Mouse (Mus musculus): ENCODE results near the gene Nell1. TPM values are rescaled to one million over a fixed set of nuclear protein-coding genes. Genes with fewer than 3 reads are reported as not detected.

Nell1 gene
- polyA plus RNA-seq, 1 experiment from 2014 or later: 14.6 TPM

DNA sequence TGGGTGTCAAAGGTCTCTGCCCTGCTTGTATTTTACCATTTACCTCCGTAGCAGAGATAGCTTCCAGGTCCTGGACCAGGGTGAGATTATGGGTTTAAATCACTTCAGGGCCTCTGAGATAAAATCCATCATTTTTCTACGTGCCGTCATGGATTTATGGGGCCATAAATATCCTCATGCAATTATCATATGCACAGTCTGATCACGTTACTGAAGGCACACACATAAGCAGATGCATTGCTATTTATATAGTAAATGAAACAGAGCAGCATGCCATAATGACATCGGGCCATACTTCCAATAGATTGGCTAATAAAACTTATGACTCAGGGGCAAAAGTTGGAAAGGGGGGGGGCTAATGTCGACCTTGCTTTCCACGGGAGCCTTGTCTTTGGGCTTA is 19.8 kb upstream of the Nell1 start:
- H3K27me3 ChIP-seq (ENCODE audit: control insufficient read depth, insufficient read depth, low read length): no peaks in the 10 kb centered on the region
- H3K9me3 ChIP-seq (ENCODE audit: control insufficient read depth, low read length): no peaks in the 10 kb centered on the region
- no peak overlapping the region for H3K4me2 ChIP-seq (replicated peaks; ENCODE audit: low read depth, low read length)
- no peak overlapping the region for H3K9ac ChIP-seq (ENCODE audit: low read depth, low read length)
- H3K4me1 ChIP-seq (ENCODE audit: control insufficient read depth, insufficient read depth, low read length): no peaks in the 10 kb centered on the region
- ATAC-seq (ENCODE audit: low FRiP score, low TSS enrichment): no peak
- 21% methylated on average over 7 of the region's 7 CpGs for WGBS
- H3K36me3 ChIP-seq (ENCODE audit: control insufficient read depth, insufficient read depth, low read length): no peaks in the 10 kb centered on the region
- no peak overlapping the region for H3K4me3 ChIP-seq (ENCODE audit: low read length)
- no peak overlapping the region for H3K27ac ChIP-seq (ENCODE audit: low read depth, low read length)

DNA sequence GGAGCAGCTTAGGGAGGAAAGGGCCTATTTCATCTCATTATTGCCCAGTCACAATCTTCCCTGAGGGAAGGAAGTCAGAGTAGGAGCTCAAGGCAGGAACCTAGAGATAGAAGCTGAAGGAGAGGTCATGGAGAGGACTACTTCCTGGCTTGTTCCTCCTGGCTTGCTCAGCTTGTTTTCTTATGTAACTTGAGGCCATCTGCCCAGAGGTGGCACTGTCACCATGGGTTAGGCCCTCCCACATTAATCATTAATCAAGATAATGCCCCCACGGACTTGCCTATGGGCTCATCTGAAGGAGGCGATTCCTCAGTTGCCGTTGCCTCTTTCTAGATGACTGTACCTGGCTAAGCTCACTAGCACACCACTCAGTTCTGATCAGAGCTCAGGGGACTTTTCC is 17.5 kb upstream of the Nell1 start:
- WGBS: 19% methylated on average over 3 of the region's 3 CpGs

DNA sequence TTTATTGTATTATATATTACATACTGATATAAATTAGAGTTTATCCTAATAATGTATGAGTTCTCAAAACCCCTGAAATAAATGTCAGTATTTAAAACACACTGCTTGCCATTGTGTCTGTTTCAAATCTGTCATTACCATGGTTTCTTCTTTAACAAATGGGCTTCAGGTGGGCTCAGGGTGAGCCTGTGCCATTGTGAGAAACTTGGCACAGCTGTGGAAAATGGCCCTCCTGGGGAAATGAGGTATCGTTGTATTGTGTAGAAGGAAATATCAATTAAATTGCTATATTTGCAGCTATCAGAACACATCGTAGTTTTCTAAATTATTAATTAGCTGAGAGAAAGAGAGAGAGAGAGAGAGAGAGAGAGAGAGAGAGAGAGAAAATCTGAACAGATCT is 10.9 kb upstream of the Nell1 start:
- Histone ChIP-seq H3K4me1 (ENCODE audit: control insufficient read depth, insufficient read depth, low read length) (no peaks in the 10 kb centered on the region), H3K4me3 (ENCODE audit: low read length) (no peak overlapping the region), H3K27me3 (ENCODE audit: control insufficient read depth, insufficient read depth, low read length) (no peaks in the 10 kb centered on the region), H3K9ac (ENCODE audit: low read depth, low read length) (no peak overlapping the region), H3K4me2 (replicated peaks; ENCODE audit: low read depth, low read length) (no peak overlapping the region), H3K9me3 (ENCODE audit: control insufficient read depth, low read length) (no peaks in the 10 kb centered on the region), H3K36me3 (ENCODE audit: control insufficient read depth, insufficient read depth, low read length) (no peaks in the 10 kb centered on the region), H3K27ac (ENCODE audit: low read depth, low read length) (no peak overlapping the region)
- WGBS: 90% methylated on average over 2 of the region's 2 CpGs
- ATAC-seq (ENCODE audit: low FRiP score, low TSS enrichment): no peak

More for the DNA sequence above, 17.5 kb upstream of the Nell1 start:
- ATAC-seq (ENCODE audit: low FRiP score, low TSS enrichment): peak; percentile 56; the same call in 1 of the 2 replicates
- Histone ChIP-seq H3K36me3 (ENCODE audit: control insufficient read depth, insufficient read depth, low read length) (no peaks in the 10 kb centered on the region), H3K4me3 (ENCODE audit: low read length) (no peak overlapping the region), H3K9me3 (ENCODE audit: control insufficient read depth, low read length) (no peaks in the 10 kb centered on the region), H3K27me3 (ENCODE audit: control insufficient read depth, insufficient read depth, low read length) (no peaks in the 10 kb centered on the region), H3K4me2 (replicated peaks; ENCODE audit: low read depth, low read length) (no peak overlapping the region), H3K9ac (ENCODE audit: low read depth, low read length) (no peak overlapping the region), H3K27ac (ENCODE audit: low read depth, low read length) (no peak overlapping the region), H3K4me1 (ENCODE audit: control insufficient read depth, insufficient read depth, low read length) (no peaks in the 10 kb centered on the region)

DNA sequence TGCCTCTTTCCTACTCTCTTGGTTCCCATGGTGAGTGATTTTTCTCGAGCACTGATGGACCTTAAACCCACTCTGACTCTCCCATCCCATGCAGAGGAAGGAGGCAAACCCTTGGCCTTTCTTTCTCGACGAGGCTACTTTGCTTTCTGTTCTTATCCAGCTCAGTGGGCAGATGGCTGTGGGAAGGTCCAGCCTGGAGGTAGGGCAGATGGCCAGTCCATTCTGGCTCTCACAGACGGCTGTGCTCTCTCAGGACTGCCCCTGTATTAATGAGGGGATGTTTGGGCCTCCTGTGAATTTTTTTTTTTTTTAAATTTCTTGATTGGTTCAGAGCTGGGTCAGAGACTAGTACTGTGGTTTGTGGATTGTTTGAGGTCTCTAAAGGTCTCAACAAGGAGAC is 5.1 kb upstream of the Nell1 start:
- Histone ChIP-seq H3K4me3 (ENCODE audit: low read length) (no peak overlapping the region), H3K27me3 (ENCODE audit: control insufficient read depth, insufficient read depth, low read length) (peaks cover under 1% of the 10 kb centered on the region), H3K27ac (ENCODE audit: low read depth, low read length) (no peak overlapping the region), H3K9me3 (ENCODE audit: control insufficient read depth, low read length) (no peaks in the 10 kb centered on the region), H3K4me2 (replicated peaks; ENCODE audit: low read depth, low read length) (no peak overlapping the region), H3K9ac (ENCODE audit: low read depth, low read length) (no peak overlapping the region), H3K4me1 (ENCODE audit: control insufficient read depth, insufficient read depth, low read length) (peaks cover under 1% of the 10 kb centered on the region; the same call in 1 of the 2 replicates), H3K36me3 (ENCODE audit: control insufficient read depth, insufficient read depth, low read length) (no peaks in the 10 kb centered on the region)
- no peak for ATAC-seq (ENCODE audit: low FRiP score, low TSS enrichment)
- WGBS: 53% methylated on average over 4 of the region's 4 CpGs

DNA sequence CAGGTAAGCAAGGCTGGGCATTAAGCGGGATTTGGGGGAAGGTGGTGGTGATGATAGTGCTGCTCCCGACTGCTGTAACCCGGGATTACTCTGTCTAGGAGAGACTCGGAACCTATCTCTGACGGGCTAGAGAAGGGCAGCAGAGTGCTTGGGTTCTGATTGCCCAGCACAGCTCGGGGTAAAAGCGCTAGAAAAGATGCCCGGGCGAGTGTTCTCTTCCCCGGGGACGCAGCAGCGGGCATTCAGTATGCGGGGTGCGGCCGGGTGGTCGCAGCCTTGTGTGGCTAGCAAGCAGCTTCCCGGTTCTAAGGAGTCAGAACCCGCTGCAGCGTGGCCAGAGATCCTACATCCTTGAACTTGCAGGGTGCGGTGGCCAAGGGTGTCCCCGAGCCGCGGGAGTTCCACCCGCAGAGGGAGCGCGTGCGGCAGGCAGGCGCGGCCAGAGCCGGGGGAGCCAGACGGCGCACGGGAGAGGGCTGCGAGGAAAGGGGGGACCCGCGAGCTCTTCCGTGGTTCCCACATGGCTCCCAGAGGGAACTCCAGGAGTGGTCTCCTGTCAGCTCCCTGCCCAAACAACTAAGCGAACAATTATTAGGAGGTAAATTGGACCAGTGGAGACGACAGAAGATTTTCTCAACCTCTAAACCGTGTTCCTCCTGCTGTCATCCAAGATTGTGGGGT is 917 bp downstream of the Nell1 start:
- Histone ChIP-seq H3K4me2 (replicated peaks; ENCODE audit: low read depth, low read length) (peak overlapping the region; percentile 96), H3K27ac (ENCODE audit: low read depth, low read length) (no peak overlapping the region), H3K9ac (ENCODE audit: low read depth, low read length) (peak overlapping the region; percentile 53), H3K36me3 (ENCODE audit: control insufficient read depth, insufficient read depth, low read length) (no peaks in the 10 kb centered on the region), H3K9me3 (ENCODE audit: control insufficient read depth, low read length) (no peaks in the 10 kb centered on the region), H3K27me3 (ENCODE audit: control insufficient read depth, insufficient read depth, low read length) (peaks cover 24% of the 10 kb centered on the region), H3K4me1 (ENCODE audit: control insufficient read depth, insufficient read depth, low read length) (peaks cover 10% of the 10 kb centered on the region), H3K4me3 (ENCODE audit: low read length) (peak overlapping the region; percentile 60)
- ATAC-seq (ENCODE audit: low FRiP score, low TSS enrichment): peak; percentile 55; the same call in 1 of the 2 replicates
- WGBS: under 1% methylated on average over 37 of the region's 40 CpGs

DNA sequence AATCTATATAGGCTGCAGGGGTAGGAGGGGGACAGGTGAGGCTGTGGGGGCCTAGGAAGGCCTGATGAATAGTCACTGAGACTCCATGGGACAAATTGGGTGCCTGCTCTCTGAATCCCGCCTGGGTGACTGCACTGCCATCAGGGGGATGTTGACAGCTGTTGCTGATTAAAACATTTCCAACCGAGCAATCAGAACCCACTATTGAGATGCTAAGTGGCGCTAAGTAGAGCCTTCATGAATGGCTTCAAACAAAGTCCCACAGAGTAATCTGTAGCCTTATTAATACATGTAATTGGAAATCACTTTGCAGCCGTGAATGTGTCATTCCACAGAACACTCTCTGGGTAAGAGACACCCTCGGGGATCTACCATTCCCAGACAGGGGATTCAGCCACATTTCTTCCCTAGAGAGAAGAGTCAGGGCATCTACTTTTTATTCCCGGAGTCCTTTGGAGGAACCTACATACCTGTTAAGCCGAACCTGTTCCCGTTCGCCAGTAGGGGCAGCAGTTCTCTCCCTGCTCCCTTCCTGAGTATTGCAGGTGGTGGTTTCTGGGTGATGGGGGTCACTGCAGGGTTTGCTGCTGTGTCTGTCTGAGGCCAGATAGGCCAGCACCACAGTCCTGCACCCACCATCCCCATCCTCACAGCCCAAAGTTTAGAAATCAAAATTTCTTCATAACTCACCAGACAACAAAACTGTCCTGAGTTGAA is 7.0 kb downstream of the Nell1 start:
- Histone ChIP-seq H3K36me3 (ENCODE audit: control insufficient read depth, insufficient read depth, low read length) (no peaks in the 10 kb centered on the region), H3K4me2 (replicated peaks; ENCODE audit: low read depth, low read length) (no peak overlapping the region), H3K9me3 (ENCODE audit: control insufficient read depth, low read length) (no peaks in the 10 kb centered on the region), H3K9ac (ENCODE audit: low read depth, low read length) (no peak overlapping the region), H3K4me3 (ENCODE audit: low read length) (no peak overlapping the region), H3K27me3 (ENCODE audit: control insufficient read depth, insufficient read depth, low read length) (peaks cover 2% of the 10 kb centered on the region; the same call in 1 of the 2 replicates), H3K4me1 (ENCODE audit: control insufficient read depth, insufficient read depth, low read length) (no peaks in the 10 kb centered on the region; the same call in 1 of the 2 replicates), H3K27ac (ENCODE audit: low read depth, low read length) (no peak overlapping the region)
- no peak for ATAC-seq (ENCODE audit: low FRiP score, low TSS enrichment)
- 35% methylated on average over 9 of the region's 9 CpGs for WGBS

DNA sequence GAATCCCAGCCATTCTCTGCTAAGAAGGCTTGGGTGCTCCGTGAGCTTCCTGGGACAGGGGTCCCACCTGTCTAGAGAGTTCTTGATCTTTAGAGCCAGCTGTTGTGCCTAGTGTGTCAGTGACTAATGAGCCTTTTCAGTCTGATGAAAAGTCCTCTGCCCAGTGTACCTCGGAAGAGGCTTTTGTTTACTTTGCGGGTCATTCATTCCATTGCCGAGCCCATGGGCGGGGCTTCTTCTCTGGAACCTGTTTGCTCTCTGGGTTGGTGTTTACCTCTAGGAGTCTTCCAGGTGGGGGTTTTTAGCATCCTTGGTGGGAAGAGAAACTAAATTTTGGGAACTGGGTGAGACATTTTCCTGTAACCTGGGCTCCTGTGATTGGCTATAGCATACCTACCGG is 10.0 kb downstream of the Nell1 start:
- Histone ChIP-seq H3K27me3 (ENCODE audit: control insufficient read depth, insufficient read depth, low read length) (no peaks in the 10 kb centered on the region), H3K9ac (ENCODE audit: low read depth, low read length) (no peak overlapping the region), H3K36me3 (ENCODE audit: control insufficient read depth, insufficient read depth, low read length) (no peaks in the 10 kb centered on the region), H3K4me2 (replicated peaks; ENCODE audit: low read depth, low read length) (no peak overlapping the region; the same call in 1 of the 2 replicates), H3K9me3 (ENCODE audit: control insufficient read depth, low read length) (no peaks in the 10 kb centered on the region), H3K4me1 (ENCODE audit: control insufficient read depth, insufficient read depth, low read length) (no peaks in the 10 kb centered on the region; the same call in 1 of the 2 replicates), H3K4me3 (ENCODE audit: low read length) (no peak overlapping the region), H3K27ac (ENCODE audit: low read depth, low read length) (no peak overlapping the region)
- ATAC-seq (ENCODE audit: low FRiP score, low TSS enrichment): peak; percentile 24; the same call in 1 of the 2 replicates
- WGBS: 26% methylated on average over 6 of the region's 6 CpGs

DNA sequence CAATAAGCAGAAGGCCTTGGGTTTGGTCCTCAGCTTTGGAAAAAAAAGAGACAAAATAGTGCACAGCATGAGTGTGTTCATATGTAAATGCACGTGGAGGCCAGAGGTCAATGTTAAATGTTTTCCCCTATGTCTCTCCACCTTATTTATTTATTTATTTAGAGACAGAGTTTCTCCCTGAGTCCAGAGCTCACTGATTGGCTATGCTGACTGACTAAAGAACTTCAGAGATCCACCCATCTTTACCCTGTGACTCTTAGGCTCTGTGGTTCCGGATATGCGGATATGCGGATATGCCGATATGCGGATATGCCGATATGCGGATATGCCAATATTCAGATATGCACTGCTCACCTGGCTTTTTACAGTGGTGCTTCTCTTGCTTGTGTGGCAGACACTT is 11.3 kb downstream of the Nell1 start:
- Histone ChIP-seq H3K27ac (ENCODE audit: low read depth, low read length) (no peak overlapping the region), H3K9ac (ENCODE audit: low read depth, low read length) (no peak overlapping the region)

DNA sequence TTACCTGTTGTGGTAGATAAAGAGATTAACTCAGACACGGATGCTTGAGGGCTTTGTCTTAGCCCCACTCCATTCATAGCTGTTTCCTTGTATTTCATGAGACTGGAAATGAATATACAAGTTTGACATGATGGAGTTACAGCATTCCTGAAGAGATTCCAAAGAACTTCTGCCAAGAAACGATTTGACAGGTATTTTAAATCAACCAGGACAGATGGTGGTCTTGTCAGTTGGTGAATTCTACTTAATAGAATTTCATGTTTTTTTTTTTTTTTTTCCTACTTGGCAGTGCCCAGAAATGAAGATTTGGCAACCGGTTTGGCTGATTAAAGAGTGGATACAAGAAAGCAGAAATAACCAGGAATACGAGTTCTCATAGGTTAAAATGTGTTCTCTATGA is 24.7 kb downstream of the Nell1 start:
- no peaks in the 10 kb centered on the region; the same call in 1 of the 2 replicates for H3K9me3 ChIP-seq (ENCODE audit: control insufficient read depth, low read length)
- H3K27ac ChIP-seq (ENCODE audit: low read depth, low read length): no peak overlapping the region

More for the DNA sequence above, 11.3 kb downstream of the Nell1 start:
- H3K4me1 ChIP-seq (ENCODE audit: control insufficient read depth, insufficient read depth, low read length): no peaks in the 10 kb centered on the region; the same call in 1 of the 2 replicates
- H3K4me3 ChIP-seq (ENCODE audit: low read length): no peak overlapping the region
- H3K36me3 ChIP-seq (ENCODE audit: control insufficient read depth, insufficient read depth, low read length): no peaks in the 10 kb centered on the region
- WGBS: 94% methylated on average over 8 of the region's 8 CpGs
- H3K4me2 ChIP-seq (replicated peaks; ENCODE audit: low read depth, low read length): no peak overlapping the region
- ATAC-seq (ENCODE audit: low FRiP score, low TSS enrichment): no peak
- no peaks in the 10 kb centered on the region for H3K27me3 ChIP-seq (ENCODE audit: control insufficient read depth, insufficient read depth, low read length)
- no peaks in the 10 kb centered on the region for H3K9me3 ChIP-seq (ENCODE audit: control insufficient read depth, low read length)

More for the DNA sequence above, 24.7 kb downstream of the Nell1 start:
- no peak overlapping the region for H3K4me2 ChIP-seq (replicated peaks; ENCODE audit: low read depth, low read length)
- ATAC-seq (ENCODE audit: low FRiP score, low TSS enrichment): no peak
- no peak overlapping the region for H3K9ac ChIP-seq (ENCODE audit: low read depth, low read length)
- 78% methylated on average over 4 of the region's 4 CpGs for WGBS
- no peak overlapping the region for H3K4me3 ChIP-seq (ENCODE audit: low read length)
- H3K36me3 ChIP-seq (ENCODE audit: control insufficient read depth, insufficient read depth, low read length): no peaks in the 10 kb centered on the region
- no peaks in the 10 kb centered on the region for H3K27me3 ChIP-seq (ENCODE audit: control insufficient read depth, insufficient read depth, low read length)
- no peaks in the 10 kb centered on the region for H3K4me1 ChIP-seq (ENCODE audit: control insufficient read depth, insufficient read depth, low read length)
